Mouse (Mus musculus) adrenal gland (tissue): ENCODE measurements at regions not wholly inside any gene's neighbourhood (a gene's known extent, or its start where the extent isn't known, plus 50 kb on each side); places are given as distances from the start of the nearest gene placed in this dataset.

Experiments used
- intact Hi-C: fragments of 180-260 bp; cut with DNase I; formaldehyde crosslinking; loops from one replicate; pipeline ENCODE4 v1.15.1; 2025

DNA sequence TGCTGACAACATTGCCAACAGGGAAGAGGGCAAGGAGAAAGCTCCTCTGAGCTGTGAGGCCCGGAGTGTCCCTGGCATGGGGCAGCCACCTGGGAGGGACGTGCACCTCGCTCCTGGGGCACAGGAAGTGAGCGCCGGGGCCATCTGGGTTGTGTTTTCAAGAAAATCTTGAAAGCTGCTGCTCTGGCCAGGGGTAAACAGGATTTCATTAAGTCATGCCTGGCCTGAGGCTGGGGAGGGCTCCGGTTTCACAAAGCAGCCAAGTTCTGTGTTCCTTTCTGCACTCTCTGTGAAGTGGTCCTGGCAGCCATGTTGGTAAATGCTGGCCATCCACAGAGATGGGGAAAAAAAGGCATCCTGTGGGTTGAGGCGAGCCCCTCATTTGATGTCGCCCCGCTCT is 406.8 kb upstream of the Zmiz1 start:
- intact Hi-C loops, result no loop called here

DNA sequence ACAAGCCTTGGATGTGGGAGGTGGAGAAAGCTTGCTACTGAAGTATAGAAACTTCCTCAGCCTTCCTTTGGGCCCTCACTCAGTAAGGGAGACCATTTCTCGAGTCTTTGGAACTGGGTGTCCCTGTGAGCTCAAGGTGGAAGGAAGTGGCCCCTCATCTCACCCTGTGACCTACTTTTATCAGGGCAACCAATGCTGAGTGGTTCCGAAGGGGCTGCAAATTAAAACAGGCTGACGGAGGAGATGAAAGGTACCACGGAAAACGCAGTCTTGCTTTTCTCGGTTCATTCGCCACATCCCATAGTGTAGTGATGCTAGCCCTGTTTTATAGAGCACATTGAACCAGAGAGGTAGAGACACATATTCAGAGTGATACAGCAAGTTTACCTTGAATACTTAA is 399.6 kb upstream of the Zmiz1 start:
- intact Hi-C loops, result no loop called here

GRCm38 (mm10) chr14:25060285-25060684 is 398.7 kb upstream of the Zmiz1 start:
- intact Hi-C loops, result no loop called here

DNA sequence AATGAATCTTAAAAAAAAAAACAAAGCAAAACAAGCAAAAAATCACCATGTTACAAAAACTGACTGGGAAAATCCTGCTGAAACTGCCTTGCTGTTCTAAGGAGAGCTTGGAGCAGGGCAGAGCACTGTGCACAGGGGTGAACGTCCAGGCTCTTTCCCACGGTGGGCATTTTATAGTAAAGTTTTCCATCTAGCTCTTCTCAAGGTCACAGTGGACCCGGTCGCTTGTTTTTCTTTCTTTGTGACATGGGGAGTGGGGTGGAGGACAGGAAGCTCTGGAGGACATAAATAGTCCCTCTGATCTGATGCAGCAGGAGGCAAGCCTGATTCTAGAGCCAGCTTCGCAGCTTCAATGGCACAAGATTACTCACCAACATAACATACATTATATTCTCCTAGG is 395.9 kb upstream of the Zmiz1 start:
- intact Hi-C loops, result no loop called here

GRCm38 (mm10) chr14:25064190-25064947 is 394.6 kb upstream of the Zmiz1 start:
- intact Hi-C loops, result no loop called here

- intact Hi-C loops, result no loop called here
Measured at GRCm38 (mm10) chr14:25067435-25067834, 391.6 kb upstream of the Zmiz1 start.

- intact Hi-C loops, result no loop called here
Measured at GRCm38 (mm10) chr14:25068430-25068829, 390.6 kb upstream of the Zmiz1 start.

- intact Hi-C loops, result no loop called here
Measured at GRCm38 (mm10) chr14:25073143-25073542, 385.8 kb upstream of the Zmiz1 start.

GRCm38 (mm10) chr14:25074022-25074800 is 384.8 kb upstream of the Zmiz1 start:
- intact Hi-C loops, result no loop called here

DNA sequence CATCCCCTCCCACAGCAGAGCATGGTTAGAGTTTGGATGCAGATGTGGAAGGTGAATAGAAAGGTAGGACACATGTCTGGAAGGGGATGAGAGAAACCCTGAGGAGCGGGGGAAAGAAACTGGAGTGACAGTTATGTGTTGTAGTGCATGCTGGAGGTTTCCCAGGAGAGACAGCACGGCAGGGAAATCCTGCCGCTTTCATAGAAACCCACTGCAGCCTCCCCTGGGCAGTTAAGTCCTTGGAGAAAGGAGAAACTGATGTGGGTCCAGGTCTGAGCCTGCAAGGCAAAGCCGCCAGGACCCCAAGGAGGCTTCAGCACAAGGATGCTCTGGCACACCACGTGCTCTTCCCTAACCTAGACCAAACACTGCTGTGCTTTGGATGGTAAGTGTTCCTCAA is 384.1 kb upstream of the Zmiz1 start:
- intact Hi-C loops, result no loop called here

GRCm38 (mm10) chr14:25080431-25080830 is 378.6 kb upstream of the Zmiz1 start:
- intact Hi-C loops, result no loop called here

- intact Hi-C loops, result no loop called here
Measured at GRCm38 (mm10) chr14:25083847-25084246, 375.1 kb upstream of the Zmiz1 start.

- intact Hi-C loops, result no loop called here
Measured at GRCm38 (mm10) chr14:25096786-25097185, 362.2 kb upstream of the Zmiz1 start.

- intact Hi-C loops, result no loop called here
Measured at GRCm38 (mm10) chr14:25105391-25105790, 353.6 kb upstream of the Zmiz1 start.

DNA sequence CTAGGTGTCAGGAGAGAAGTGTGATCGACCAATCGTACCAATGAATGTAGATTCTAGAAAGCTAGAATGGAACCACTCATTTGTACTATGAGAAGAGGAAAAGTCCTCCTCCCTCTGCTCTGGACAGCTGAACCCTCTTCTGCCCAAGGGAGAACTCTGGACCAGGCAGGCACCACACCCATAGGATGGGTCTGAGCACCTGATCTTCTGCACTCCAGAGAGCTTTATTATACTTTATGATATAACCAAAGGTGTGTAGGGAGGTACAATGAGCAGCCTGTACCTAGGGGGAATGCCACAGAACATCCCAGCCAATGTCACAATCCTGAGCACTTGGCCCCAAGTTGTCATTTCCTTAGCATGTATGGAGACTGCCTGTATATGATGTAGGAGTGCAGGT is 352.5 kb upstream of the Zmiz1 start:
- intact Hi-C loops, result no loop called here

GRCm38 (mm10) chr14:25108101-25108652 is 350.8 kb upstream of the Zmiz1 start:
- intact Hi-C loops, result no loop called here

DNA sequence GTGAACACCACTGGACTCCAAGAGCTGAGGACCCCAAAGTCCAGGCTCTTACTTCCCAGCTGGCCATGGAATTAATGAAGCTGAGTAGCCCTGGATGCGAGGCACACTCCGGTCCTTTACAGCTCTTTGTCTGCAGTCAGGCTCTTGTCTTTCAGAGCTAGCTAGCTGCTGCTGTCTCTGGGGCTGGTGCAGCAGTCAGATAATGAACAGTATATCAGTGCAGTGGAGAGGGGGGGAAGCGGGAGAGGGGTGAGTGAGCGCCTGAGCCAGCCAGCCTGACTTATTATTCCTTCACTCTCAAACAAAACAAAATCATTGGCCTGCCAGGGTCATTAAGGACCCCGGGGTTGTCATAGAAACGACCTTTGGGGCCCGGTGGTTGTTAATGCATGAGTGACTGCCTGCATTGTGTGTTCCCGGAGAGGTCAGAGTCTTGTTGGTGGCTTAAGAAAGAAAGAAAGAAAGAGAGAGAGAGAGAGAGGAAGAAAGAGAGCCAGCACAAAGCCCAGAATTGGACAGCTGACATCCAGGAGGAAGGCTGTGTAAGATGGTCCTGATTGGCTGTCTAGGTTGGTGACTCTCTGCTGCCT is 350.2 kb upstream of the Zmiz1 start:
- intact Hi-C loops, result no loop called here

- intact Hi-C loops, result no loop called here
Measured at GRCm38 (mm10) chr14:25109691-25110090, 349.3 kb upstream of the Zmiz1 start.

DNA sequence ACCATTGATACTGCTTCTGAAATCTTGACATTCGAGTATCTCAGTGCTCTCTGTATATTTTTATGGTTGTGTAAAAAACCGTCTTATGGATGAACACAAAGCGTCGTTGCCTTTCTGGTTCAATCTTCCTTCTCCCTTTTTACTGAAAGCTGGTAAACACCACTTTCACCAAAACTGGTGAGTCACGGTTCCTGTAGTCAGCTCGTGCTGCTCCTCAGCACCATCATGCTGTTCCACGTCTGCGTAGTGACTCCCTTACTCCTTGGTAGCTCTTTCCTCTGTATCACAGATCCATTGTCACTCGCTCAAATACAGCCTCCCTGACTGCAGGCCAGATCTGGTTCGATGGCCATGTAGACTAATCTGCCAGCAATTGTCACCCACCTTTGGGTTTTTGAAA is 346.2 kb upstream of the Zmiz1 start:
- intact Hi-C loops, result no loop called here

GRCm38 (mm10) chr14:25113326-25113725 is 345.7 kb upstream of the Zmiz1 start:
- intact Hi-C loops, result no loop called here

- intact Hi-C loops, result loop anchor here (5.0 kb wide), 2 partner anchors 341 to 446 kb away; partner anchors contain the start of gene Zmiz1
Measured at GRCm38 (mm10) chr14:25116424-25116823, 342.6 kb upstream of the Zmiz1 start.

DNA sequence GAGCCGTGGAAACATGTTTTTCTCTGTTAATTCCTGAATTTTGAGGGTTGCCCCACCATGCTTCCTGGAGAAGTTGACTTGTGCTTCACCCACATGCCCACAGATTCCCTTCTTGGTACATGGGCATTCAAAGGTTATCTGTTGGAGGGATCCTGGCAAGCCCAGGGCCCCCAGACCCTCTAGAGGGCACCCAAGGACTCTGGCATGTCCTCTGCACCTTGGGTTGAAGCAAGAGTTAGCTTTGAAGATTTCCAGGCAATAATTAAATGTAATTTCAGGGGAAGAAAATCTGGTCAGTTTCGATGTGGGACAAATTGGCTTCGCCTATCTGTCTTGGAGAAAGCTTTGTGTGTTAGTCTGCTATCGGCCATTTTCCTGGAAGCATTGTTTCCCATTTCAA is 339.0 kb upstream of the Zmiz1 start:
- intact Hi-C loops, result loop anchor here (5.0 kb wide), 2 partner anchors 337 to 442 kb away; partner anchors contain the start of gene Zmiz1
